Mouse (Mus musculus) kidney, embryonic 14.5 days (tissue): ENCODE results near the gene Slc7a7. TPM values are rescaled to one million over a fixed set of nuclear protein-coding genes. Genes with fewer than 3 reads are reported as not detected.

Source experiments
- ATAC-seq: fragments of 200-750 bp; cut with Nextera tagmentation; 2 replicates; pipeline ENCODE4 v1.8.0; 2017; ENCODE audit warnings: moderate number of reproducible peaks, mild to moderate bottlenecking, moderate TSS enrichment, moderate library complexity; ENCODE audit not compliant: low FRiP score, low TSS enrichment
- H3K27ac ChIP-seq: fragments of 300-500 bp; sonication (generic); 2 replicates; pipeline ENCODE4 v1.5.1; 2014; ENCODE audit warnings: low read depth, mild to moderate bottlenecking, low read length, moderate library complexity, mixed read lengths
- H3K27me3 ChIP-seq: fragments of 300-500 bp; sonication (generic); 2 replicates; pipeline ENCODE4 v1.6.1; 2014; ENCODE audit warnings: mild to moderate bottlenecking, low read length; ENCODE audit not compliant: control insufficient read depth, insufficient read depth
- H3K36me3 ChIP-seq: fragments of 300-500 bp; sonication (generic); 2 replicates; pipeline ENCODE4 v1.6.1; 2014; ENCODE audit warnings: low read length, mixed read lengths; ENCODE audit not compliant: control insufficient read depth, insufficient read depth
- H3K4me1 ChIP-seq: fragments of 300-500 bp; sonication (generic); 2 replicates; pipeline ENCODE4 v1.6.1; 2014; ENCODE audit warnings: low read length, mixed read lengths; ENCODE audit not compliant: control insufficient read depth, insufficient read depth
- H3K4me2 ChIP-seq: fragments of 300-500 bp; sonication (generic); replicated peaks from 2 replicates; pipeline ENCODE4 v1.6.1; 2014; ENCODE audit warnings: low read depth, mild to moderate bottlenecking, low read length
- H3K4me3 ChIP-seq: fragments of 300-500 bp; sonication (generic); 2 replicates; pipeline ENCODE4 v1.5.1; 2014; ENCODE audit warnings: mild to moderate bottlenecking, low read length
- H3K9ac ChIP-seq: fragments of 300-500 bp; sonication (generic); 2 replicates; pipeline ENCODE4 v1.6.1; 2014; ENCODE audit warnings: low read depth, mild to moderate bottlenecking, low read length, moderate library complexity
- H3K9me3 ChIP-seq: fragments of 300-500 bp; sonication (generic); 2 replicates; pipeline ENCODE4 v1.6.1; 2016; ENCODE audit warnings: low read length; ENCODE audit not compliant: control insufficient read depth
- WGBS: fragments of 180-500 bp; shearing (Covaris S2); extraction: QIAGEN DNeasy Blood & Tissue Kit; methylation state at CpG from one replicate; pipeline ENCODE4 v1.1.7; 2014; 5-methylcytosine and 5-hydroxymethylcytosine counted together
- polyA plus RNA-seq: library from polyadenylated mRNA; unstranded; fragments of >200 nt; fragmentation: Nextera tagmentation; extraction: Ambion mirVana; gene quantifications from 2 replicates; pipeline ENCODE4 v1.2.1, GENCODE M21; 2014

Gene Slc7a7
- polyA plus RNA-seq, 1 experiment from 2014 or later = 9.6 TPM

- Histone ChIP-seq H3K4me3 (no peak overlapping the region), H3K9me3 (no peaks in the 10 kb centered on the region; the same call in 1 of the 2 replicates), H3K9ac (no peak overlapping the region), H3K36me3 (peaks cover 10% of the 10 kb centered on the region; the same call in 1 of the 2 replicates), H3K4me2 (no peak overlapping the region), H3K4me1 (peaks cover 12% of the 10 kb centered on the region; the same call in 1 of the 2 replicates), H3K27ac (no peak overlapping the region), H3K27me3 (no peaks in the 10 kb centered on the region)
- WGBS = 83% methylated on average over 3 of the region's 3 CpGs
- no peak for ATAC-seq
Measured at GRCm38 (mm10) chr14:54375916-54376315, 41.7 kb downstream of the Slc7a7 start.

- Histone ChIP-seq H3K4me3 (no peak overlapping the region), H3K4me2 (no peak overlapping the region), H3K9me3 (peaks cover 3% of the 10 kb centered on the region; the same call in 1 of the 2 replicates), H3K9ac (no peak overlapping the region), H3K27ac (no peak overlapping the region), H3K36me3 (peaks cover 39% of the 10 kb centered on the region), H3K4me1 (no peaks in the 10 kb centered on the region), H3K27me3 (no peaks in the 10 kb centered on the region)
- ATAC-seq = no peak
- WGBS = 90% methylated on average over 9 of the region's 9 CpGs
Measured at GRCm38 (mm10) chr14:54372923-54373322, 44.7 kb downstream of the Slc7a7 start.

- Histone ChIP-seq H3K27me3 (no peaks in the 10 kb centered on the region), H3K4me1 (no peaks in the 10 kb centered on the region), H3K36me3 (peaks cover 53% of the 10 kb centered on the region), H3K4me2 (no peak overlapping the region), H3K27ac (no peak overlapping the region), H3K4me3 (no peak overlapping the region), H3K9me3 (peaks cover 3% of the 10 kb centered on the region; the same call in 1 of the 2 replicates), H3K9ac (no peak overlapping the region)
- WGBS = 99% methylated on average over 10 of the region's 10 CpGs
- ATAC-seq = peak; percentile 23; the same call in 1 of the 2 replicates
Measured at GRCm38 (mm10) chr14:54371460-54371859, 46.1 kb downstream of the Slc7a7 start.

GRCm38 (mm10) chr14:54370595-54370994, 47.0 kb downstream of the Slc7a7 start:
- Histone ChIP-seq H3K9me3 (peaks cover 3% of the 10 kb centered on the region; the same call in 1 of the 2 replicates), H3K27me3 (no peaks in the 10 kb centered on the region), H3K9ac (no peak overlapping the region), H3K36me3 (peaks cover 60% of the 10 kb centered on the region), H3K4me2 (no peak overlapping the region), H3K4me1 (no peaks in the 10 kb centered on the region), H3K27ac (no peak overlapping the region), H3K4me3 (no peak overlapping the region)
- 85% methylated on average over 6 of the region's 6 CpGs for WGBS
- ATAC-seq = peak; percentile 37; the same call in 1 of the 2 replicates

GRCm38 (mm10) chr14:54369372-54369771, 48.2 kb downstream of the Slc7a7 start:
- Histone ChIP-seq H3K9me3 (peaks cover 3% of the 10 kb centered on the region; the same call in 1 of the 2 replicates), H3K36me3 (peaks cover 63% of the 10 kb centered on the region), H3K9ac (no peak overlapping the region), H3K4me3 (no peak overlapping the region), H3K4me1 (no peaks in the 10 kb centered on the region), H3K4me2 (no peak overlapping the region), H3K27ac (no peak overlapping the region), H3K27me3 (no peaks in the 10 kb centered on the region)
- WGBS = 91% methylated on average over 3 of the region's 3 CpGs
- ATAC-seq = no peak

GRCm38 (mm10) chr14:54367429-54368060, 50.0 kb downstream of the Slc7a7 start:
- H3K9me3 ChIP-seq = peaks cover 3% of the 10 kb centered on the region; the same call in 1 of the 2 replicates
- H3K27me3 ChIP-seq = no peaks in the 10 kb centered on the region
- 85% methylated on average over 18 of the region's 18 CpGs for WGBS
- no peak overlapping the region for H3K27ac ChIP-seq
- H3K9ac ChIP-seq = no peak overlapping the region
- H3K4me3 ChIP-seq = no peak overlapping the region
- ATAC-seq = no peak
- H3K4me2 ChIP-seq = no peak overlapping the region
- H3K36me3 ChIP-seq = peaks cover 77% of the 10 kb centered on the region
- H3K4me1 ChIP-seq = peaks cover 3% of the 10 kb centered on the region; the same call in 1 of the 2 replicates

GRCm38 (mm10) chr14:54366581-54366980, 51.0 kb downstream of the Slc7a7 start:
- no peak for ATAC-seq
- Histone ChIP-seq H3K4me2 (no peak overlapping the region), H3K4me1 (peaks cover 3% of the 10 kb centered on the region; the same call in 1 of the 2 replicates), H3K9me3 (peaks cover 3% of the 10 kb centered on the region; the same call in 1 of the 2 replicates), H3K27ac (no peak overlapping the region), H3K36me3 (peaks cover 74% of the 10 kb centered on the region), H3K27me3 (no peaks in the 10 kb centered on the region), H3K9ac (no peak overlapping the region), H3K4me3 (no peak overlapping the region)
- WGBS = 93% methylated on average over 10 of the region's 10 CpGs

- WGBS = 95% methylated on average over 5 of the region's 5 CpGs
- no peak for ATAC-seq
- Histone ChIP-seq H3K36me3 (peaks cover 64% of the 10 kb centered on the region), H3K27me3 (no peaks in the 10 kb centered on the region), H3K9ac (no peak overlapping the region), H3K4me1 (peaks cover 3% of the 10 kb centered on the region; the same call in 1 of the 2 replicates), H3K27ac (no peak overlapping the region), H3K4me2 (no peak overlapping the region), H3K4me3 (no peak overlapping the region), H3K9me3 (no peaks in the 10 kb centered on the region)
Measured at GRCm38 (mm10) chr14:54365026-54365645, 52.4 kb downstream of the Slc7a7 start.

GRCm38 (mm10) chr14:54363156-54363555, 54.4 kb downstream of the Slc7a7 start:
- Histone ChIP-seq H3K27me3 (no peaks in the 10 kb centered on the region), H3K9ac (no peak overlapping the region), H3K27ac (no peak overlapping the region), H3K4me2 (no peak overlapping the region), H3K4me3 (no peak overlapping the region), H3K9me3 (no peaks in the 10 kb centered on the region), H3K36me3 (peaks cover 44% of the 10 kb centered on the region), H3K4me1 (peaks cover 3% of the 10 kb centered on the region; the same call in 1 of the 2 replicates)
- 95% methylated on average over 8 of the region's 8 CpGs for WGBS
- ATAC-seq = no peak
